Comparison of ENCODE assay signal across 9 mouse cellular contexts in genomic region chr5:115204562-115205311, GRCm38 (mm10). TPM values are rescaled to one million over a fixed set of nuclear protein-coding genes. Genes with fewer than 3 reads are reported as not detected.
A peak's percentile ranks its signal among the peaks of the same experiment; 100 is the strongest.
DNase-seq lines count a peak whose midpoint lies in the region; ATAC-seq and TF ChIP-seq lines count a peak whose summit lies in the region.
"Had no signal": no experiment of that assay in that cellular context is flagged by ENCODE, and none has a peak within 500 bp of the region (broad histone marks: within the 10 kb centered on the region; RNA-seq: fewer than 3 reads in every experiment).

No protein-coding gene starts in this region.

- TF ChIP-seq EP300 in liver, postnatal 0 days (IDR thresholded peaks at IDR 0.05; ENCODE audit: low read depth) = no peak

- peaks cover 8% of the 10 kb centered on the region; the same call in 1 of the 2 replicates for H3K4me1 ChIP-seq in cortical plate, adult 2 months (ENCODE audit: control insufficient read depth, insufficient read depth, low read length)
- H3K4me1 ChIP-seq in liver, postnatal 0 days (ENCODE audit: insufficient read depth) = peaks cover 11% of the 10 kb centered on the region; the same call in 1 of the 2 replicates

- TF ChIP-seq POLR2A in cortical plate, adult 2 months (IDR thresholded peaks at IDR 0.05; ENCODE audit: extremely low read depth, insufficient read depth, low read length) = peak; percentile 68; the same call in 1 of the 2 replicates

- H3K9me3 ChIP-seq in liver, postnatal 0 days (ENCODE audit: low read length) = no peaks in the 10 kb centered on the region
- H3K9me3 ChIP-seq: G1E had no signal

- no peak for TF ChIP-seq CTCF in cortical plate, adult 2 months (IDR thresholded peaks at IDR 0.05; ENCODE audit: extremely low read depth, insufficient read depth, low read length)
- no peak for TF ChIP-seq CTCF in liver, postnatal 0 days (IDR thresholded peaks at IDR 0.05; ENCODE audit: low read depth)

- H3K4me2 ChIP-seq in liver, postnatal 0 days (ENCODE audit: low read depth, low read length) = peak overlapping the region; percentile 61

- 0 out of 2 replicates have a peak overlapping the region, but pooled peaks have one; percentile 4 for H3K4me3 ChIP-seq in cortical plate, adult 2 months (ENCODE audit: insufficient read depth, low read length)
- H3K4me3 ChIP-seq in liver, postnatal 0 days (ENCODE audit: low read depth, low read length) = peak overlapping the region; percentile 22

- ATAC-seq in liver, postnatal 0 days = no peak

- H3K9ac ChIP-seq in liver, postnatal 0 days (replicated peaks) = peak overlapping the region; percentile 12; the same call in 1 of the 2 replicates

- DNase-seq in kidney, adult 18-20 months = peak; percentile 47
- no peak for DNase-seq in kidney, adult 11 months
- DNase-seq in heart, adult 9 months (ENCODE audit: low spot score in 2 of 2) = peak; percentile 59 to 68
- DNase-seq in kidney, adult 9 months = peak; percentile 52
- no peak for DNase-seq in liver, postnatal 0 days
- peak; percentile 77 to 79 for DNase-seq in right cerebral cortex, postnatal 10 days (ENCODE audit: low spot score in 2 of 2)
- no peak for DNase-seq in frontal cortex, postnatal 25 days (ENCODE audit: low spot score in 2 of 2)

- peak overlapping the region; percentile 49 for H3K27ac ChIP-seq in cortical plate, adult 2 months (ENCODE audit: insufficient read depth, low read length)
- no peak overlapping the region for H3K27ac ChIP-seq in liver, postnatal 0 days (ENCODE audit: low read depth)

- peaks cover 29% of the 10 kb centered on the region for H3K27me3 ChIP-seq in liver, postnatal 0 days (ENCODE audit: insufficient read depth, low read length)

- 4% methylated on average over 31 of the region's 31 CpGs for WGBS in liver, postnatal 0 days (ENCODE audit: insufficient replicate concordance)

- no peaks in the 10 kb centered on the region for H3K36me3 ChIP-seq in liver, postnatal 0 days (replicated peaks; ENCODE audit: insufficient read depth, low read length)
- H3K36me3 ChIP-seq: G1E had no signal

RNA-seq across cellular contexts. Expression of gene Cabp1, which starts 10.6 kb away (rescaled TPM):
- polyA plus RNA-seq in cortical plate, adult 2 months (2012; rRNA removed) = 444 and 462 TPM in 2 replicates
- not detected in 2 replicates for polyA plus RNA-seq in liver, postnatal 0 days (2015; fragmentation: Nextera tagmentation; extraction: Ambion mirVana)
- polyA plus RNA-seq: G1E had no signal

RNA-seq across cellular contexts. Expression of gene Pop5, which starts 30.9 kb away (rescaled TPM):
- polyA plus RNA-seq in cortical plate, adult 2 months (2012; rRNA removed) = 193 and 195 TPM in 2 replicates
- 58.7 and 61.8 TPM in 2 replicates for polyA plus RNA-seq in liver, postnatal 0 days (2015; fragmentation: Nextera tagmentation; extraction: Ambion mirVana)

RNA-seq across cellular contexts. Expression of gene Mlec, which starts 46.8 kb away (rescaled TPM):
- 74.6 and 78.6 TPM in 2 replicates for polyA plus RNA-seq in cortical plate, adult 2 months (2012; rRNA removed)
- 8.2 and 10.1 TPM in 2 replicates for polyA plus RNA-seq in liver, postnatal 0 days (2015; fragmentation: Nextera tagmentation; extraction: Ambion mirVana)

Comparison
In these comparisons a context has a peak if more than half of its experiments do, and no peak if none do; other contexts are left out.
1. DNase-seq: peak in kidney, adult 18-20 months (single experiment), heart, adult 9 months (2 of 2), kidney, adult 9 months (single experiment) and right cerebral cortex, postnatal 10 days (2 of 2); none in kidney, adult 11 months (single experiment), liver, postnatal 0 days (single experiment) and frontal cortex, postnatal 25 days (0 of 2).
2. RNA of gene Cabp1, which starts 10.6 kb away (polyA plus RNA-seq): 444 to 462 TPM in cortical plate, adult 2 months; not detected in liver, postnatal 0 days; every median in the first group is over 100 times any median in the second.